Comparison of ENCODE assay signal across 19 mouse cellular contexts in genomic region chr4:119666116-119666515, GRCm38 (mm10). TPM values are rescaled to one million over a fixed set of nuclear protein-coding genes. Genes with fewer than 3 reads are reported as not detected.
DNase-seq lines count a peak whose midpoint lies in the region; ATAC-seq and TF ChIP-seq lines count a peak whose summit lies in the region.
"Had no signal": no experiment of that assay in that cellular context is flagged by ENCODE, and none has a peak within 500 bp of the region (broad histone marks: within the 10 kb centered on the region; RNA-seq: fewer than 3 reads in every experiment).

No protein-coding gene starts in this region.

- H3K27me3 ChIP-seq in hindbrain, postnatal 0 days (ENCODE audit: insufficient read depth, low read length): no peaks in the 10 kb centered on the region
- no peaks in the 10 kb centered on the region for H3K27me3 ChIP-seq in hindbrain, embryonic 16.5 days (replicated peaks; ENCODE audit: control insufficient read depth, insufficient read depth, low read length)
- no peaks in the 10 kb centered on the region for H3K27me3 ChIP-seq in heart, embryonic 14.5 days (ENCODE audit: control insufficient read depth, insufficient read depth, low read length)
- H3K27me3 ChIP-seq: embryonic facial prominence, embryonic 15.5 days; forebrain, embryonic 15.5 days had no signal

- DNase-seq in hindbrain, postnatal 0 days (ENCODE audit: low spot score): no peak
- DNase-seq in lung, postnatal 36 days: peak; percentile 10
- no peak for DNase-seq in lung, postnatal 14 days
- peak; percentile 37 for DNase-seq in skeletal muscle tissue, adult 2 months (ENCODE audit: low read depth, low spot score)
- DNase-seq in cerebellum, adult 8-10 months: no peak
- DNase-seq in thymus, postnatal 25 days: no peak
- DNase-seq: midbrain, embryonic 14.5 days; thymus, adult 2 months had no signal

- peaks cover 11% of the 10 kb centered on the region; the same call in 1 of the 2 replicates for H3K4me1 ChIP-seq in hindbrain, postnatal 0 days (ENCODE audit: insufficient read depth, low read length)
- H3K4me1 ChIP-seq in hindbrain, embryonic 16.5 days (ENCODE audit: control insufficient read depth, insufficient read depth, low read depth, low read length): peaks cover 11% of the 10 kb centered on the region
- peaks cover 26 to 42% of the 10 kb centered on the region in 2 experiments for H3K4me1 ChIP-seq in heart, embryonic 14.5 days (ENCODE audit: control insufficient read depth in 2 of 2, insufficient read depth in 2 of 2, low read length in 2 of 2)
- H3K4me1 ChIP-seq: embryonic facial prominence, embryonic 15.5 days; intestine, embryonic 15.5 days had no signal

- 0 out of 2 replicates have a peak overlapping the region, but pooled peaks have one; percentile 13 for H3K9ac ChIP-seq in hindbrain, postnatal 0 days (replicated peaks; ENCODE audit: low read length)
- H3K9ac ChIP-seq in hindbrain, embryonic 16.5 days (ENCODE audit: low read depth, low read length): no peak overlapping the region
- H3K9ac ChIP-seq in heart, embryonic 14.5 days (ENCODE audit: low read length): peak overlapping the region; percentile 5; the same call in 1 of the 2 replicates
- H3K9ac ChIP-seq: embryonic facial prominence, embryonic 15.5 days; forebrain, embryonic 15.5 days; intestine, embryonic 15.5 days had no signal

- no peak for ATAC-seq in hindbrain, postnatal 0 days
- ATAC-seq in hindbrain, embryonic 16.5 days: no peak
- ATAC-seq in heart, embryonic 14.5 days (ENCODE audit: insufficient number of reproducible peaks, insufficient read depth, low FRiP score, low read depth): no peak
- ATAC-seq: forebrain, embryonic 15.5 days; intestine, embryonic 15.5 days had no signal

- no peak overlapping the region for H3K4me2 ChIP-seq in hindbrain, postnatal 0 days (ENCODE audit: low read depth, low read length)
- H3K4me2 ChIP-seq in hindbrain, embryonic 16.5 days (ENCODE audit: low read length): no peak overlapping the region
- no peak overlapping the region for H3K4me2 ChIP-seq in heart, embryonic 14.5 days (ENCODE audit: low read length)
- H3K4me2 ChIP-seq: embryonic facial prominence, embryonic 15.5 days; forebrain, embryonic 15.5 days; intestine, embryonic 15.5 days had no signal

- H3K36me3 ChIP-seq in hindbrain, postnatal 0 days (ENCODE audit: insufficient read depth, low read length): no peaks in the 10 kb centered on the region
- H3K36me3 ChIP-seq in hindbrain, embryonic 16.5 days (ENCODE audit: control insufficient read depth, insufficient read depth, low read length): no peaks in the 10 kb centered on the region
- H3K36me3 ChIP-seq in heart, embryonic 14.5 days (ENCODE audit: control insufficient read depth, insufficient read depth, low read length): no peaks in the 10 kb centered on the region
- H3K36me3 ChIP-seq: embryonic facial prominence, embryonic 15.5 days; forebrain, embryonic 15.5 days; intestine, embryonic 15.5 days had no signal

- TF ChIP-seq CTCF in hindbrain, postnatal 0 days (IDR thresholded peaks at IDR 0.05; ENCODE audit: low read depth): no peak

- no peak overlapping the region for H3K4me3 ChIP-seq in hindbrain, postnatal 0 days (ENCODE audit: low read length)
- H3K4me3 ChIP-seq in hindbrain, embryonic 16.5 days (ENCODE audit: low read length): no peak overlapping the region
- no peak overlapping the region for H3K4me3 ChIP-seq in heart, embryonic 14.5 days (ENCODE audit: control insufficient read depth in 1 of 2, insufficient read depth in 1 of 2, low read depth in 1 of 2, low read length in 2 of 2)
- H3K4me3 ChIP-seq: embryonic facial prominence, embryonic 15.5 days; forebrain, embryonic 15.5 days; intestine, embryonic 15.5 days had no signal

- no peaks in the 10 kb centered on the region for H3K9me3 ChIP-seq in hindbrain, postnatal 0 days (ENCODE audit: low read length)
- H3K9me3 ChIP-seq in hindbrain, embryonic 16.5 days (ENCODE audit: control insufficient read depth, low read length): no peaks in the 10 kb centered on the region
- H3K9me3 ChIP-seq in heart, embryonic 14.5 days (ENCODE audit: control insufficient read depth, low read length): no peaks in the 10 kb centered on the region
- H3K9me3 ChIP-seq: embryonic facial prominence, embryonic 15.5 days; forebrain, embryonic 15.5 days; intestine, embryonic 15.5 days had no signal

- no peak overlapping the region for H3K27ac ChIP-seq in hindbrain, postnatal 0 days
- H3K27ac ChIP-seq in hindbrain, embryonic 16.5 days (ENCODE audit: low read depth, low read length): no peak overlapping the region
- peak overlapping the region in 1 of 2 experiments; percentile 50; a peak in 2 of 4 replicates for H3K27ac ChIP-seq in heart, embryonic 14.5 days (replicated peaks in 1 of 2; ENCODE audit: control insufficient read depth in 1 of 2, insufficient read depth in 1 of 2, low read depth in 2 of 2, low read length in 2 of 2)
- H3K27ac ChIP-seq: embryonic facial prominence, embryonic 15.5 days; forebrain, embryonic 15.5 days; intestine, embryonic 15.5 days had no signal

- 30% methylated on average over 8 of the region's 8 CpGs for WGBS in hindbrain, postnatal 0 days
- WGBS in hindbrain, embryonic 16.5 days: 27% methylated on average over 8 of the region's 8 CpGs
- 28% methylated on average over 8 of the region's 8 CpGs for WGBS in heart, embryonic 14.5 days

RNA-seq across cellular contexts. Expression of gene Guca2b, which starts 7.4 kb away (rescaled TPM):
- not detected in 2 replicates for total RNA-seq in hindbrain, postnatal 0 days (2014; rRNA removed)
- not detected in 2 replicates for polyA plus RNA-seq in hindbrain, postnatal 0 days (2015; fragmentation: Nextera tagmentation; extraction: Ambion mirVana)
- polyA plus RNA-seq in hindbrain, embryonic 16.5 days (2015; fragmentation: Nextera tagmentation; extraction: Ambion mirVana): not detected in 2 replicates
- not detected in 2 replicates for polyA plus RNA-seq in heart, embryonic 14.5 days (2014; fragmentation: Nextera tagmentation; extraction: Ambion mirVana)
- total RNA-seq: common myeloid progenitor, adult 5-6 weeks; granulocyte monocyte progenitor cell, adult 5-6 weeks; left cerebral cortex, postnatal 10 days; liver, adult 2 months had no signal
- polyA plus RNA-seq: embryonic facial prominence, embryonic 15.5 days; forebrain, embryonic 15.5 days; liver, adult 2 months; lung, embryonic 16.5 days; midbrain, embryonic 14.5 days; neural tube, embryonic 11.5 days had no signal

RNA-seq across cellular contexts. Expression of gene Guca2a, which starts 28.6 kb away (rescaled TPM):
- not detected in 2 replicates for total RNA-seq in hindbrain, postnatal 0 days (2014; rRNA removed)
- polyA plus RNA-seq in hindbrain, postnatal 0 days (2015; fragmentation: Nextera tagmentation; extraction: Ambion mirVana): not detected in 2 replicates
- polyA plus RNA-seq in hindbrain, embryonic 16.5 days (2015; fragmentation: Nextera tagmentation; extraction: Ambion mirVana): not detected in 2 replicates
- polyA plus RNA-seq in heart, embryonic 14.5 days (2014; fragmentation: Nextera tagmentation; extraction: Ambion mirVana): not detected in 2 replicates
- total RNA-seq: common myeloid progenitor, adult 5-6 weeks; granulocyte monocyte progenitor cell, adult 5-6 weeks; left cerebral cortex, postnatal 10 days; liver, adult 2 months had no signal
- polyA plus RNA-seq: embryonic facial prominence, embryonic 15.5 days; forebrain, embryonic 15.5 days; midbrain, embryonic 14.5 days; neural tube, embryonic 11.5 days had no signal

Comparison
In these comparisons a context has a peak if more than half of its experiments do, and no peak if none do; other contexts are left out.
1. DNase-seq: peak in lung, postnatal 36 days (single experiment) and skeletal muscle tissue, adult 2 months (single experiment); none in hindbrain, postnatal 0 days (single experiment), lung, postnatal 14 days (single experiment), cerebellum, adult 8-10 months (single experiment) and thymus, postnatal 25 days (single experiment).